Mouse (Mus musculus) neutrophil, adult 5-6 weeks (primary cell): Measurements from ENCODE around the gene Tmem25. TPM values are rescaled to one million over a fixed set of nuclear protein-coding genes. Genes with fewer than 3 reads are reported as not detected.
A peak's percentile ranks its signal among the peaks of the same experiment; 100 is the strongest.
"Not testable (repeated sequence)": the region's sequence is repeated elsewhere in the genome, so short reads cannot be mapped to it uniquely, and the experiment has no call there.

Source experiments
- ATAC-seq: fragments of 151-379, 151-347 bp; 2 replicates; pipeline ENCODE4 v1.8.0; 2017; ENCODE audit warnings: mild to moderate bottlenecking, moderate TSS enrichment; ENCODE audit not compliant: insufficient number of reproducible peaks, poor library complexity, low FRiP score, severe bottlenecking; ENCODE audit errors: extremely low read depth
- total RNA-seq: library from RNA; stranded (forward); fragments of 200-1000 nt; gene quantifications from 2 replicates; pipeline ENCODE4 v1.2.3, GENCODE M21; 2017

The Tmem25 gene
- total RNA-seq, 1 experiment from 2014 or later = not detected

DNA sequence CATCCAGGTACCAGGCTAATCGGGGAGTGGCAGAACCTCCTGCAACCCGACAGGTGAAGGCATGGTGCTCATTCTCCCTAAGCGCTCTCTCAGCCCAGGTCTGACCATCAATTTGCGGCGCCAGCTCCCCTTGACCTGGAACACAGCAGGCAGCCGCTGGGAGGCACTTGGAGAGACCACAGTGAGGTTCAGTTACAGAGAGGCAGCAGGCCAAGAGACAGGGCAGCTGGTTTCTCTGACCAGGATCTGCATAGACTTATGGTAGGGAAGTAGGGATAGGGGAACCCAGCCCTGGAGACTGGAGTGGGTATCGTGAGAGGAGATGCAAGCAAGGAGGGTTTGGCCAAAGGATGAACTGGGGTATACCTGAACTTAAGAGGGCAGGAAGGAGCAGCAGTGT lies 809 bp downstream of the Tmem25 start:
- no peak for ATAC-seq

GRCm38 (mm10) chr9:44792842-44793241 lies 6.3 kb downstream of the Tmem25 start:
- no peak for ATAC-seq

- peak; percentile 99 for ATAC-seq
Observed at GRCm38 (mm10) chr9:44772750-44773651, 26.1 kb downstream of the Tmem25 start.

DNA sequence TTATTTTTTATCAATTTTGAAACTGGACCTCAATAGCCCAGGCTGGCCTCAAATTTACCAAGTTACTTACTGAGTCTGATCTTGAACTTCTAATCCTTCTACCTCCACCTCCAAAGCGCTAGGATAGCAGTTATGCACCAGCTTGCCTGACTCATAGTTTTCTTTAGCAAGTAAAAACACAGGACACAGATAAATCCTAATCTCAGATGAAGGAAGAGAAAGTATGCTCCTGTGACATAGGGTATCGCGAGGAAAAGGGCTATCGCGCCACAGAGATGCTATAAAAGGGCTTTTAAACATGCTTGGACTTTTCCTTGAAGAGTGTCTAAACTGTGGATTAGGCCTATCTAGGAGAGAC lies 26.7 kb downstream of the Tmem25 start:
- ATAC-seq = no peak

- ATAC-seq = no peak
Observed at GRCm38 (mm10) chr9:44771376-44771775, 27.7 kb downstream of the Tmem25 start.

GRCm38 (mm10) chr9:44768029-44768394 lies 31.1 kb downstream of the Tmem25 start:
- ATAC-seq = not testable (repeated sequence)

- ATAC-seq = peak; percentile 84
Observed at GRCm38 (mm10) chr9:44767101-44768028, 31.7 kb downstream of the Tmem25 start, which contains the start of the genes Arcn1 and Ift46. Arcn1 (minus strand) TSS chr9:44767845. Ift46 (plus strand) TSS chr9:44767908.

- ATAC-seq = no peak
Observed at GRCm38 (mm10) chr9:44760873-44761272, 38.2 kb downstream of the Tmem25 start.

DNA sequence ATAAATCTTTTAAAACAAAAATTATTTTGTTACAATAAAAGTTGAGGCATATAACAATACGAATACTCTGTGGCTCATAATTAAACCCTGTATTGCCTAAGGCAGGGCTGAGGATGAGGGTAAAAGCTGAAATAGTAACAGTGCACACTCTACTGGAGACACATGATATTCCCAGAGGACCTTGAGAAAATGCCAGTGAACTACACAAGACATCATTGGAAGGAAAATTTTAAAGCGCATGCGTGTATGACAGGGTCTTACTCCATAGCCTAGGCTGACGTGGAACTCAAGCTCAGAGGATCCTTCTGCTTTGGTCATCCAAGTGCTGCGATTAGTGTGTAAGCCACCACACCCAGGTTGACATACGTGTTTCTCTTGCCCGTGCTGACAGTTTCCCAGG lies 50.6 kb downstream of the Tmem25 start:
- no peak for ATAC-seq

- no peak for ATAC-seq
Observed at GRCm38 (mm10) chr9:44747341-44747740, 51.8 kb downstream of the Tmem25 start.

DNA sequence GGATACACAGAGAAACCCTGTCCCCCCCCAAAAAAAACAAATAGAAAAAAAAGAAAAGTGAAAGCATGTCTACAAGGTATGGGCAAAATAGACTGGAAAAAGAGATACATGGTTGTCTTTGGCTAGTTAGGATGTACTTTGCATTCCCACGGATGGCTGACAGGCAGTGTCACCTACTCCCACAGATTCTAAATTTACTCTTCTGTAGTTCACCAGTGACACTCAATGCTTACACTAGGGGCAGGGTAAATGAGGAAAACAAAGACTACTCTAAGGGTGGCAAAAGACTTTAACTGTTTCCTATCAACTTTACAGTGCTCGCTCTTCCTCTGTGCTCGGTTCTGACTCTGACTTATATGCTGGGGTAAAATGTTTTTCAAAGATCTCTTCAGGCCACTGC lies 52.4 kb downstream of the Tmem25 start:
- no peak for ATAC-seq

GRCm38 (mm10) chr9:44745371-44745770 lies 53.7 kb downstream of the Tmem25 start:
- ATAC-seq = no peak

Other genes starting within 250 kb of the Tmem25 start
- 207 and 222 TPM in 2 replicates for gene Cxcr5, start 237.4 kb downstream of the Tmem25 start, total RNA-seq
- 301 and 311 TPM in 2 replicates for gene Ddx6, start 194.4 kb downstream of the Tmem25 start, total RNA-seq
- gene Treh, start 126.1 kb downstream of the Tmem25 start, total RNA-seq = not detected in 2 replicates
- gene Phldb1, start 64.1 kb downstream of the Tmem25 start, total RNA-seq = 0.25 TPM in 1 of 2 replicates, not detected in the other
- 130 and 132 TPM in 2 replicates for gene Arcn1, start 31.5 kb downstream of the Tmem25 start, total RNA-seq
- gene Ift46, start 31.4 kb downstream of the Tmem25 start, total RNA-seq = 49.6 and 51.0 TPM in 2 replicates
- gene Ttc36, start 3.8 kb upstream of the Tmem25 start, total RNA-seq = 0.93 and 1.4 TPM in 2 replicates
- gene Kmt2a, start 82.0 kb upstream of the Tmem25 start, total RNA-seq = 56.5 and 64.5 TPM in 2 replicates
- gene Atp5l, start 121.4 kb upstream of the Tmem25 start, total RNA-seq = 48.6 and 74.2 TPM in 2 replicates
- gene Ube4a, start 166.3 kb upstream of the Tmem25 start, total RNA-seq = 45.8 and 48.0 TPM in 2 replicates
- gene Cd3g, start 181.1 kb upstream of the Tmem25 start, total RNA-seq = 81.3 and 90.1 TPM in 2 replicates
- gene Cd3d, start 182.5 kb upstream of the Tmem25 start, total RNA-seq = 18.5 and 21.4 TPM in 2 replicates
- 14.1 and 18.3 TPM in 2 replicates for gene Cd3e, start 210.3 kb upstream of the Tmem25 start, total RNA-seq
- gene Mpzl2, start 240.5 kb upstream of the Tmem25 start, total RNA-seq = 0.23 and 0.49 TPM in 2 replicates